Mouse (Mus musculus): ENCODE measurements around the gene Gm20388.

GRCm38 (mm10) chr8:121162413-121162812, 1251.8 kb downstream of the Gm20388 start:
- TF ChIP-seq CTCF (IDR thresholded peaks at IDR 0.05; ENCODE audit: low read depth) (no peak), EP300 (optimal IDR thresholded peaks at IDR 0.05) (no peak)
